Mouse (Mus musculus) kidney, embryonic 16.5 days (tissue): ENCODE data around the gene Fabp1. TPM values are rescaled to one million over a fixed set of nuclear protein-coding genes. Genes with fewer than 3 reads are reported as not detected.

ENCODE experiments used
- ATAC-seq: fragments of 200-750 bp; cut with Nextera tagmentation; 2 replicates; pipeline ENCODE4 v1.8.0; 2017; ENCODE audit warnings: moderate TSS enrichment; ENCODE audit not compliant: low FRiP score, low TSS enrichment
- H3K27ac ChIP-seq: fragments of 300-500 bp; sonication (generic); 2 replicates; pipeline ENCODE4 v1.5.1; 2014; ENCODE audit warnings: low read length
- H3K27me3 ChIP-seq: fragments of 300-500 bp; sonication (generic); 2 replicates; pipeline ENCODE4 v1.6.1; 2014; ENCODE audit warnings: low read length, control low read depth, mixed read lengths; ENCODE audit not compliant: insufficient read depth
- H3K36me3 ChIP-seq: fragments of 300-500 bp; sonication (generic); 2 replicates; pipeline ENCODE4 v1.6.1; 2014; ENCODE audit warnings: low read length, control low read depth, mixed read lengths; ENCODE audit not compliant: insufficient read depth
- H3K4me1 ChIP-seq: fragments of 300-500 bp; sonication (generic); 2 replicates; pipeline ENCODE4 v1.6.1; 2014; ENCODE audit warnings: low read length, control low read depth, mixed read lengths; ENCODE audit not compliant: insufficient read depth
- H3K4me2 ChIP-seq: fragments of 300-500 bp; sonication (generic); replicated peaks from 2 replicates; pipeline ENCODE4 v1.6.1; 2014; ENCODE audit warnings: low read depth, low read length
- H3K4me3 ChIP-seq: fragments of 300-500 bp; sonication (generic); 2 replicates; pipeline ENCODE4 v1.5.1; 2014; ENCODE audit warnings: mild to moderate bottlenecking, low read length
- H3K9ac ChIP-seq: fragments of 300-500 bp; sonication (generic); replicated peaks from 2 replicates; pipeline ENCODE4 v1.6.1; 2014; ENCODE audit warnings: low read length
- H3K9me3 ChIP-seq: fragments of 300-500 bp; sonication (generic); 2 replicates; pipeline ENCODE4 v1.6.1; 2016; ENCODE audit warnings: low read length, control low read depth
- WGBS: fragments of 180-500 bp; shearing (Covaris S2); extraction: QIAGEN DNeasy Blood & Tissue Kit; methylation state at CpG from one replicate; pipeline ENCODE4 v1.1.7; 2014; 5-methylcytosine and 5-hydroxymethylcytosine counted together
- polyA plus RNA-seq: library from polyadenylated mRNA; unstranded; fragments of >200 nt; fragmentation: Nextera tagmentation; extraction: Ambion mirVana; gene quantifications from 2 replicates; pipeline ENCODE4 v1.2.1, GENCODE M21; 2015

Fabp1 gene
- polyA plus RNA-seq, 1 experiment from 2014 or later, result 2.7 TPM

GRCm38 (mm10) chr6:71237031-71237431, 37.4 kb downstream of the Fabp1 start:
- no peak overlapping the region for H3K27ac ChIP-seq

DNA sequence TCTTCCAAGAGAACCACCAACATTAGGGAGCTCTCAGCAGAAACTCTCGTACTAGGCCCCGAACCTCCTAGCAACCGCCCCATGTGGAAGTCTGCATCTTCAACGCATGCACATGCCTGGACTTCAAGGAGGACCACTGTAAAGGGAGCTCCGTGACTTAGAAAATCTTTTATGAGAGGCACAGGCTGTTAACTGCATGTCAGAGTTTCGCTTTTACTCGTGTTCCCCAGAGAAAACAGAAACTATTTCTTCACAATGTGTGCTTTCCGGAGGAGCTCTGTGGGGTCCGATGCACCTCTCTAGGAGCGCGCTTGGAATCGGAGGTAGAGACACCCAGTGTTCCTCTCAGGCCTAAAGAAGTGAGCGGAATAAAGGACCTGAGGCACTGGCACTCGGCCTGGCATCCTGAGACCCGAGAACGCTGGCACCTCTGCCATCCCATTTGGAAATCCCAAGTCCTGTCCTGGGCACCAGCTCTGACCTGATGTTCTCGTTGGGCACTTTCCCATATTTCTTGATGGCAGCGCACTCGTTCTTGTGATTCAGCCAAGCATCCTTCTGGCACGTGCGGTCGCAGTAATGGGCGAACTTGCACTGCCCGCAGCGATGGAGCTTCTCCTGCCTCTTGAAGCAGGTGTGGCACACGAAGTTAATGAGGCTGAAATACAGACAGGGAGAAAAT, 39.6 kb downstream of the Fabp1 start:
- Histone ChIP-seq H3K4me3 (no peak overlapping the region), H3K4me2 (no peak overlapping the region), H3K27ac (no peak overlapping the region), H3K36me3 (no peaks in the 10 kb centered on the region), H3K9me3 (no peaks in the 10 kb centered on the region), H3K4me1 (no peaks in the 10 kb centered on the region; the same call in 1 of the 2 replicates), H3K27me3 (no peaks in the 10 kb centered on the region), H3K9ac (no peak overlapping the region)
- no peak for ATAC-seq
- WGBS, result 79% methylated on average over 26 of the region's 26 CpGs

More at GRCm38 (mm10) chr6:71237031-71237431, 37.4 kb downstream of the Fabp1 start:
- Histone ChIP-seq H3K9ac (no peak overlapping the region), H3K4me1 (no peaks in the 10 kb centered on the region; the same call in 1 of the 2 replicates), H3K36me3 (no peaks in the 10 kb centered on the region), H3K4me3 (no peak overlapping the region), H3K9me3 (no peaks in the 10 kb centered on the region), H3K4me2 (no peak overlapping the region), H3K27me3 (no peaks in the 10 kb centered on the region)
- ATAC-seq, result no peak
- WGBS, result 72% methylated on average over 6 of the region's 6 CpGs

GRCm38 (mm10) chr6:71240831-71241230, 41.2 kb downstream of the Fabp1 start:
- no peak for ATAC-seq
- Histone ChIP-seq H3K36me3 (no peaks in the 10 kb centered on the region), H3K4me3 (no peak overlapping the region), H3K27me3 (no peaks in the 10 kb centered on the region), H3K4me1 (no peaks in the 10 kb centered on the region; the same call in 1 of the 2 replicates), H3K4me2 (no peak overlapping the region), H3K9ac (no peak overlapping the region), H3K27ac (no peak overlapping the region), H3K9me3 (no peaks in the 10 kb centered on the region)
- WGBS, result 69% methylated on average over 7 of the region's 7 CpGs

- no peak overlapping the region for H3K4me2 ChIP-seq
- no peak overlapping the region for H3K4me3 ChIP-seq
- H3K9ac ChIP-seq, result no peak overlapping the region
- no peak overlapping the region for H3K27ac ChIP-seq
- H3K36me3 ChIP-seq, result no peaks in the 10 kb centered on the region
- no peak for ATAC-seq
- WGBS, result 81% methylated on average over 1 of the region's 1 CpGs
- H3K27me3 ChIP-seq, result no peaks in the 10 kb centered on the region
- no peaks in the 10 kb centered on the region for H3K4me1 ChIP-seq
- H3K9me3 ChIP-seq, result no peaks in the 10 kb centered on the region
Measured at GRCm38 (mm10) chr6:71242811-71243210, 43.2 kb downstream of the Fabp1 start.

DNA sequence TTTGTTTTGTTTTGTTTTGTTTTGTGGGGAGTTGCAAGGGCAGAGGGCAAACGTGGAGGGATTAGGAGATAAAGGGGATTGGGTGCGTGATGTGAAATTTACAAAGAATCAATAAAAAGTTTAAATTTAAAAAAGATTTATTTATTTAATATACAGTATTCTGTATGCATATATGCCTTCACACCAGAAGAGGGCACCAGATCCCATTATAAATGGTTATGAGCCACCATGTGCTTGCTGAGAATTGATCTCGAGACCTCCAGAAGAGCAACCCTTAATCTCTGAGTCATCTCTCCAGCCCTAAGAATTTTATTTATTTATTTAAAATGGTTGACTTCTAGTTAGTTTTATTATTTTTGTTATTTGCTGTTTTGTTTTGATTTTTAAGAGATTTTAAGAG, 43.6 kb downstream of the Fabp1 start:
- no peak overlapping the region for H3K4me2 ChIP-seq
- WGBS, result 90% methylated on average over 3 of the region's 3 CpGs

DNA sequence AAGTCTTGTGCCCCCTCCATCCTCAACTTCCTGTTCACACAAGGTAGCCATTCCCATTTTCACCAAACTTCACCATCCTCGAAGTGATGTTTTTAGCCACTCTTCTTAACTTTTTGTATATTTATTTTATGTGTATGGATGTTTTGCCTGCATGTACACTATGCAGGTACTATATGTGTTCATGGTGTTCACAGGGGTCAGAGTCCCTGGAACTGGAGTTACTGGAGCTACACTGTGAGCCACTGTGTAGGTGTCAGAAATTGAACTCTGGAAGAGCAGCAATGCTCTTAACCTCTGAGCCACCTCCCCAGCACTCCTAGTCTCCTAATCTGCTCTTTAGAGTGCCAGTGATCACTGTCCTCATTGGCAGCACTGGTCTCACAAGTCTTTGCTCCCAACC, 48.8 kb downstream of the Fabp1 start:
- H3K36me3 ChIP-seq, result no peaks in the 10 kb centered on the region
- no peak overlapping the region for H3K4me2 ChIP-seq
- H3K4me3 ChIP-seq, result no peak overlapping the region
- H3K27ac ChIP-seq, result no peak overlapping the region
- 94% methylated on average over 1 of the region's 1 CpGs for WGBS
- no peaks in the 10 kb centered on the region for H3K9me3 ChIP-seq
- H3K27me3 ChIP-seq, result no peaks in the 10 kb centered on the region
- H3K9ac ChIP-seq, result no peak overlapping the region
- ATAC-seq, result no peak
- no peaks in the 10 kb centered on the region for H3K4me1 ChIP-seq

More for the DNA sequence above, 43.6 kb downstream of the Fabp1 start:
- Histone ChIP-seq H3K4me3 (no peak overlapping the region), H3K4me1 (no peaks in the 10 kb centered on the region), H3K9ac (no peak overlapping the region), H3K27ac (no peak overlapping the region), H3K36me3 (no peaks in the 10 kb centered on the region), H3K27me3 (no peaks in the 10 kb centered on the region), H3K9me3 (no peaks in the 10 kb centered on the region)
- no peak for ATAC-seq

- Histone ChIP-seq H3K36me3 (no peaks in the 10 kb centered on the region), H3K4me1 (no peaks in the 10 kb centered on the region), H3K9me3 (no peaks in the 10 kb centered on the region), H3K27me3 (no peaks in the 10 kb centered on the region), H3K4me2 (no peak overlapping the region), H3K4me3 (no peak overlapping the region), H3K9ac (no peak overlapping the region), H3K27ac (no peak overlapping the region)
- WGBS, result 73% methylated on average over 3 of the region's 3 CpGs
- no peak for ATAC-seq
Measured at GRCm38 (mm10) chr6:71249615-71250014, 50.0 kb downstream of the Fabp1 start.

DNA sequence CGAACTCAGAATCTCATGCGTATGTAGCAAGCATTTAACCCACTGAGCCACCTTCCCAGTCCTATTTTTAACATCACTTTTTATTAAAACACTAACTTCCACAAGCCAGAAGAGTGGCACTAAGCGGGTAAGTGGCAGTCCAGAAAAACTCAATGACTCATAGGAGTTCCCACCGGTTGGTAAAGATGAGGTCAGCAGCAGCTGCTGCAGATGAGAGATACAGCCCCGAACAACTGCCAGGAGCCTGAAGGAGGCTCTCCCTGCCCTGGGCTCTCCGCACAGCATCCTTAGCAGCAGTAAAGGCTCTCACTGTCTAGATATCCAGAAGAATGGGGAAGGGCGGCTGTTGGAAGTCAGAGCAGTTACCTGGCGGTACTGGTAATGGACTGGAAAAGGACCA, 51.3 kb downstream of the Fabp1 start:
- Histone ChIP-seq H3K27me3 (no peaks in the 10 kb centered on the region), H3K27ac (no peak overlapping the region), H3K4me1 (no peaks in the 10 kb centered on the region), H3K4me3 (no peak overlapping the region), H3K9ac (no peak overlapping the region), H3K4me2 (no peak overlapping the region), H3K9me3 (no peaks in the 10 kb centered on the region), H3K36me3 (no peaks in the 10 kb centered on the region)
- no peak for ATAC-seq
- 87% methylated on average over 8 of the region's 8 CpGs for WGBS

- H3K27ac ChIP-seq, result no peak overlapping the region
- no peak overlapping the region for H3K4me2 ChIP-seq
- WGBS, result 92% methylated on average over 6 of the region's 6 CpGs
- H3K27me3 ChIP-seq, result no peaks in the 10 kb centered on the region
- no peak for ATAC-seq
- H3K9ac ChIP-seq, result no peak overlapping the region
- no peaks in the 10 kb centered on the region for H3K9me3 ChIP-seq
- no peaks in the 10 kb centered on the region for H3K36me3 ChIP-seq
- H3K4me3 ChIP-seq, result no peak overlapping the region
- H3K4me1 ChIP-seq, result no peaks in the 10 kb centered on the region
Measured at GRCm38 (mm10) chr6:71254456-71254855, 54.8 kb downstream of the Fabp1 start.
